Mouse (Mus musculus): ENCODE results near the gene D5Ertd579e. TPM values are rescaled to one million over a fixed set of nuclear protein-coding genes. Genes with fewer than 3 reads are reported as not detected.

D5Ertd579e gene
- polyA plus RNA-seq, 1 experiment from 2014 or later, result 17.9 TPM

- Histone ChIP-seq H3K4me3 (no peak overlapping the region), H3K4me1 (0 out of 2 replicates have a peak, but pooled peaks cover 2% of the 10 kb centered on the region), H3K27me3 (no peaks in the 10 kb centered on the region), H3K27ac (no peak overlapping the region), H3K9ac (no peak overlapping the region), H3K4me2 (no peak overlapping the region), H3K9me3 (no peaks in the 10 kb centered on the region), H3K36me3 (peaks cover 7% of the 10 kb centered on the region)
- 82% methylated on average over 3 of the region's 3 CpGs for WGBS
- ATAC-seq (ENCODE audit: insufficient number of reproducible peaks, low FRiP score, low TSS enrichment, low read depth), result no peak
These were observed 101.5 kb downstream of the D5Ertd579e start for GRCm38 (mm10) chr5:36594344-36594743.

GRCm38 (mm10) chr5:36593176-36593575 is 102.6 kb downstream of the D5Ertd579e start, which contains the start of gene Tbc1d14:
Tbc1d14 (minus strand) TSS chr5:36593276.
- H3K4me3 ChIP-seq, result no peak within 1 kb of the TSS
- 67% methylated on average over 5 of the region's 5 CpGs for WGBS

DNA sequence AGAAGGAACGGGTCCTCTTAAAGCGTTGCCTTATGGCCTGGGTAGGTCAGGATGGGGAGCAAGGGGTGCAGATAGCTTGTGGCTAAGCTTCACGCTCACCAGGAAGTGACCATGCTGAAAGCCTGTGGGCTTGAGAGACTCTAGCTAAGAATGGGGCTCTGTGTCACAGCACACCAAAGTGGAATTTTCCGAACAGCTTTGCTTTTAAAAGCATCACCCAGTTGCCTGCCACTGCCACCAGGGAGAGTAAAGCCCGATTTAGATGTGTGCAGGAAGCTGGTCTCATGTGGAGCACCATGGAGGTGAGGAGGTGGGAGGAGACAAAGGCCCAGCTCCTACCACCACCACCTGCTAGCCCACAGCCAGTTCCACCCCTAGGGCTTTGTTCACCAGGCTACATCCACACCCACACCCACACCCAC is 105.3 kb downstream of the D5Ertd579e start:
- no peak for ATAC-seq (ENCODE audit: insufficient number of reproducible peaks, low FRiP score, low TSS enrichment, low read depth)
- 58% methylated on average over 5 of the region's 5 CpGs for WGBS
- H3K4me1 ChIP-seq, result no peaks in the 10 kb centered on the region
- H3K36me3 ChIP-seq, result no peaks in the 10 kb centered on the region
- no peak overlapping the region for H3K4me3 ChIP-seq
- H3K27me3 ChIP-seq, result 0 out of 2 replicates have a peak, but pooled peaks cover 3% of the 10 kb centered on the region
- no peak overlapping the region for H3K9ac ChIP-seq
- H3K4me2 ChIP-seq, result no peak overlapping the region
- H3K9me3 ChIP-seq, result no peaks in the 10 kb centered on the region
- no peak overlapping the region for H3K27ac ChIP-seq

More at GRCm38 (mm10) chr5:36593176-36593575, 102.6 kb downstream of the D5Ertd579e start, which contains the start of gene Tbc1d14:
- no peaks in the 10 kb centered on the region for H3K36me3 ChIP-seq
- no peak for ATAC-seq (ENCODE audit: insufficient number of reproducible peaks, low FRiP score, low TSS enrichment, low read depth)
- H3K4me2 ChIP-seq, result no peak within 1 kb of the TSS
- H3K9me3 ChIP-seq, result no peaks in the 10 kb centered on the region
- no peak within 1 kb of the TSS for H3K9ac ChIP-seq
- H3K27me3 ChIP-seq, result no peaks in the 10 kb centered on the region
- 0 out of 2 replicates have a peak, but pooled peaks cover 2% of the 10 kb centered on the region for H3K4me1 ChIP-seq
- no peak within 1 kb of the TSS for H3K27ac ChIP-seq

GRCm38 (mm10) chr5:36584299-36584698 is 111.5 kb downstream of the D5Ertd579e start:
- H3K36me3 ChIP-seq, result no peaks in the 10 kb centered on the region
- H3K4me2 ChIP-seq, result no peak overlapping the region
- 70% methylated on average over 6 of the region's 6 CpGs for WGBS
- peaks cover 17% of the 10 kb centered on the region for H3K4me1 ChIP-seq
- no peak overlapping the region for H3K27ac ChIP-seq
- no peak for ATAC-seq (ENCODE audit: insufficient number of reproducible peaks, low FRiP score, low TSS enrichment, low read depth)
- H3K4me3 ChIP-seq, result no peak overlapping the region
- no peak overlapping the region for H3K9ac ChIP-seq
- no peaks in the 10 kb centered on the region for H3K9me3 ChIP-seq
- 0 out of 2 replicates have a peak, but pooled peaks cover 3% of the 10 kb centered on the region for H3K27me3 ChIP-seq

DNA sequence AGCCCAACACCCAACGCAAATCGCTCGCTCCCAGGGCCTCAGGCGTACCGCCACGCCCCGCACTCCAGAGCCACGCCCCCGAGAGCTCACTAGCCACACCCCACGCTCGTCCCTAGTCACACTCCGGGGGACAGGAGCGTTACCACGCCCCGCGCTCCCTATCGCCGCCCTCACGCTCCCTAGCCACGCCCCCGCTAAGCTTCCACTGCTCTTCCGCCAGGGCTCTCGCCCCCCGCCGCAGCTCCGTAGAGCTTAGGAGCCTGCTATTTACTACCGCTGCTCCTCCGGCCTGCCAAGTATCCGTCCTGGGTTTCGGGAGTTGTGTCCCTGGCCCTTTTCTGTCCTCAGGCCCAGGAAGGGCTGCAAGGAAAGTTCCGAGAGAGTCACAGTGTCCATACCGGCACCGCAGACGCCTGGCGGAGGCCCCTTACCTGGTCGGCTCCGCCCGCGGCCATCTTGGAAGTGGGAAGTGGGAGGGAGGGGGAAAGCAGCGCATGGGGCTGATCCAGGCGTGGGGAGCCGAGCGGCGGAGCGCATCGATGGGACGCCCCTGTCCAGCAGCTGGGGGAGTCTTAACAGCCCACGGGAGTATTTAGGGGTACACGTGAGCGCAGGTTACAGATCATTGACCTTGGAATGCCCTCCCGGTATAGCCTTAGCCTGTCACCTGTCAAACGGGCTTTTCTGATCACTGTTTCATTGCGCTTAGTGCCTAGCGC is 113.7 kb downstream of the D5Ertd579e start:
- Histone ChIP-seq H3K4me3 (peak overlapping the region; percentile 80), H3K4me1 (peaks cover 17% of the 10 kb centered on the region), H3K4me2 (peak overlapping the region; percentile 95), H3K27me3 (0 out of 2 replicates have a peak, but pooled peaks cover 3% of the 10 kb centered on the region), H3K27ac (peak overlapping the region; percentile 89), H3K36me3 (no peaks in the 10 kb centered on the region), H3K9ac (peak overlapping the region; percentile 62), H3K9me3 (no peaks in the 10 kb centered on the region)
- ATAC-seq (ENCODE audit: insufficient number of reproducible peaks, low FRiP score, low TSS enrichment, low read depth), result peak; percentile 98
- WGBS, result 1% methylated on average over 54 of the region's 54 CpGs

- no peak overlapping the region for H3K27ac ChIP-seq
- peak overlapping the region; percentile 95 for H3K4me2 ChIP-seq
- no peaks in the 10 kb centered on the region for H3K9me3 ChIP-seq
- H3K9ac ChIP-seq, result peak overlapping the region; percentile 45; the same call in 1 of the 2 replicates
- no peaks in the 10 kb centered on the region for H3K36me3 ChIP-seq
- under 1% methylated on average over 34 of the region's 40 CpGs for WGBS
- 0 out of 2 replicates have a peak, but pooled peaks cover 3% of the 10 kb centered on the region for H3K27me3 ChIP-seq
- H3K4me3 ChIP-seq, result peak overlapping the region; percentile 80
- no peak for ATAC-seq (ENCODE audit: insufficient number of reproducible peaks, low FRiP score, low TSS enrichment, low read depth)
- peaks cover 17% of the 10 kb centered on the region for H3K4me1 ChIP-seq
These were observed 114.4 kb downstream of the D5Ertd579e start for GRCm38 (mm10) chr5:36581259-36581923.

DNA sequence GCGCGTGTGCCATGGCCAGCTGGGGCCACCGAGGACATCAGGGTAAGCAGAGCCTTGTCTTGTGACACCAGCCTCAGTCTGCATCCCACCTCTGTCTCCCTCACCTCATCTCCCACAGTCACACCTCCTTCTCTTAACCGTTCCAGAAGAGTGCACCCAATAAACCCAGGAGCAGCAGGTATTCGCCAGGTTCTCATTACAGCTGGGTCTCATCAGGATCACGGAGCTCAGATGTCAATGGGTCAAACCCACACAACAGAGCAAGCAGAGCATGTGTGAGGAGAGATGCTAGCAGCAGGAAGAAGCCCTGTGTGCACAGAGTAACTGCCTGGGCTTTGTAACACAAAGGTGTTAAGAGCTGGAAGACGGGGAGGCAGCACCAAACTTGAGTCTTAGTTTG is 115.9 kb downstream of the D5Ertd579e start:
- H3K4me1 ChIP-seq, result peaks cover 23% of the 10 kb centered on the region
- H3K9ac ChIP-seq, result no peak overlapping the region
- ATAC-seq (ENCODE audit: insufficient number of reproducible peaks, low FRiP score, low TSS enrichment, low read depth), result no peak
- no peak overlapping the region for H3K27ac ChIP-seq
- no peak overlapping the region for H3K4me2 ChIP-seq
- H3K9me3 ChIP-seq, result no peaks in the 10 kb centered on the region
- H3K4me3 ChIP-seq, result no peak overlapping the region
- no peaks in the 10 kb centered on the region for H3K36me3 ChIP-seq
- H3K27me3 ChIP-seq, result no peaks in the 10 kb centered on the region
- WGBS, result 64% methylated on average over 7 of the region's 7 CpGs

DNA sequence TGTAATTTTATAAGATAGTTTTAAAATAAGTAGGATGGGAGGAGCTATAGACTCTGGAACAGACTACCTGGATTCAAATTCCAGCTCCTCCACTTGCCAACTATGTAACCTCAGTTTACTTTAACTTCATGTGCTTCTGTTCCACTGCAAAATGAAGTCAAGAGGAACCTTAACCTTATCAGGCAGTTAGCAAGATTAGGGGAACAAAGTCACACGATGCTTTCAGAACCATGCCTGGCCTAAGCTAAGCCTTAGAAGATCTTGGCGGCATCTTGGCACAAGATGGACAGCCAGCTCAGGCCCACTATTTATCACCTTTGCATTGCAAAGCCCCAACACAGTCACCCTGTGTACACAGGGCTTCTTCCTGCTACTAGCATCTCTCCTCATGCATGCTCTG is 116.8 kb downstream of the D5Ertd579e start:
- no peak overlapping the region for H3K9ac ChIP-seq
- H3K9me3 ChIP-seq, result no peaks in the 10 kb centered on the region
- H3K36me3 ChIP-seq, result no peaks in the 10 kb centered on the region
- no peak overlapping the region for H3K4me2 ChIP-seq
- H3K27ac ChIP-seq, result no peak overlapping the region
- no peak overlapping the region for H3K4me3 ChIP-seq
- no peaks in the 10 kb centered on the region for H3K27me3 ChIP-seq
- peaks cover 32% of the 10 kb centered on the region for H3K4me1 ChIP-seq
- no peak for ATAC-seq (ENCODE audit: insufficient number of reproducible peaks, low FRiP score, low TSS enrichment, low read depth)
- WGBS, result 85% methylated on average over 2 of the region's 2 CpGs

DNA sequence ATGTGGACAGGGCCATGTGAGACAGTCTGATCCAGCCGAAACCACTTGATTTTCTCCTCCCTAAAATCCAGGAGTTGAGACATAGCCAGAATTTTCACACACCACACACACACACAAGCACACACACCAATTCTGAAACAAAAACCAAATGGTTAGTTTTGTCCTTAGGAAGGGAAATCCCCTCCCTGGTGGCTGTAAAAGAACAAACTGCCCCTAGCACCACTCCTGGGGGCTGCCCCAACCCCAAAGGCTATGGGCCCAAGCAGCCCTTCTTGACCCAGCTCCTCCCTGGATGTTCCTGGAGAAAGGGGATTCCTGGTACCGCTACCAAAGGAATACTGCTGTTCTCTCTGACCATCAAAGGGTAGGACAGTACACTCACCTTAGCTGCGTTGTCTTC is 119.4 kb downstream of the D5Ertd579e start:
- peaks cover 31% of the 10 kb centered on the region for H3K4me1 ChIP-seq
- H3K4me2 ChIP-seq, result no peak overlapping the region
- no peak overlapping the region for H3K27ac ChIP-seq
- H3K36me3 ChIP-seq, result peaks cover 1% of the 10 kb centered on the region
- 87% methylated on average over 3 of the region's 3 CpGs for WGBS
- no peaks in the 10 kb centered on the region for H3K27me3 ChIP-seq
- H3K4me3 ChIP-seq, result no peak overlapping the region
- no peak overlapping the region for H3K9ac ChIP-seq
- no peak for ATAC-seq (ENCODE audit: insufficient number of reproducible peaks, low FRiP score, low TSS enrichment, low read depth)
- no peaks in the 10 kb centered on the region for H3K9me3 ChIP-seq

- H3K9ac ChIP-seq, result no peak overlapping the region
- H3K4me1 ChIP-seq, result peaks cover 25% of the 10 kb centered on the region
- H3K27ac ChIP-seq, result no peak overlapping the region
- H3K27me3 ChIP-seq, result no peaks in the 10 kb centered on the region
- no peak overlapping the region for H3K4me3 ChIP-seq
- no peak for ATAC-seq (ENCODE audit: insufficient number of reproducible peaks, low FRiP score, low TSS enrichment, low read depth)
- no peaks in the 10 kb centered on the region for H3K9me3 ChIP-seq
- peaks cover 8% of the 10 kb centered on the region for H3K36me3 ChIP-seq
- WGBS, result 59% methylated on average over 1 of the region's 1 CpGs
- no peak overlapping the region for H3K4me2 ChIP-seq
These were observed 120.1 kb downstream of the D5Ertd579e start for GRCm38 (mm10) chr5:36575745-36576144.

- Histone ChIP-seq H3K4me3 (no peak overlapping the region), H3K27ac (peak overlapping the region; percentile 43; the same call in 1 of the 2 replicates)
- 69% methylated on average over 3 of the region's 3 CpGs for WGBS
These were observed 120.6 kb downstream of the D5Ertd579e start for GRCm38 (mm10) chr5:36575227-36575626.

More at GRCm38 (mm10) chr5:36575227-36575626, 120.6 kb downstream of the D5Ertd579e start:
- H3K36me3 ChIP-seq, result peaks cover 12% of the 10 kb centered on the region
- H3K9me3 ChIP-seq, result no peaks in the 10 kb centered on the region
- ATAC-seq (ENCODE audit: insufficient number of reproducible peaks, low FRiP score, low TSS enrichment, low read depth), result no peak
- H3K9ac ChIP-seq, result no peak overlapping the region
- H3K4me1 ChIP-seq, result peaks cover 22% of the 10 kb centered on the region
- no peaks in the 10 kb centered on the region for H3K27me3 ChIP-seq
- no peak overlapping the region for H3K4me2 ChIP-seq
